Mouse (Mus musculus): ENCODE measurements around the gene Cry2.
A peak's percentile ranks its signal among the peaks of the same experiment; 100 is the strongest.

Cry2 gene

DNA sequence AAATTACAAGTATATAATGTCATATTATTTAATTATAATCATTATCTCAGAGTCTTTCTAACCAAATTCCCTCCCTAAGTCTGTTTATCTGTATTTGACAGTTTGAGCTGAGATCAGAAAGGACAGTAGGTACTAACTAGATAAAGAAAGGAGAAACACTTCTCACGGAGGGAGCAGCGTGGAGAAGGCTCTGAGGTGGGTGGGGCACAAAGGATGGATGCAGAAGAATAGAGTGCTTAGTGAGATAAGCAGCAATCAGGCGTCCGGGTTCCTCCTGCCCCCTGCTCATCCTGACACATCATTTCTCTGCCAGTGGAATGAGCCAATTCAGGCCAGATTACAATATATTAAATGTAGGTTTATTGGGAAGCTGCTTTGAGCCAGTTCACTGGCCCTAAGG is 10.5 kb upstream of the Cry2 start:
- DNase-seq, result no peak

DNA sequence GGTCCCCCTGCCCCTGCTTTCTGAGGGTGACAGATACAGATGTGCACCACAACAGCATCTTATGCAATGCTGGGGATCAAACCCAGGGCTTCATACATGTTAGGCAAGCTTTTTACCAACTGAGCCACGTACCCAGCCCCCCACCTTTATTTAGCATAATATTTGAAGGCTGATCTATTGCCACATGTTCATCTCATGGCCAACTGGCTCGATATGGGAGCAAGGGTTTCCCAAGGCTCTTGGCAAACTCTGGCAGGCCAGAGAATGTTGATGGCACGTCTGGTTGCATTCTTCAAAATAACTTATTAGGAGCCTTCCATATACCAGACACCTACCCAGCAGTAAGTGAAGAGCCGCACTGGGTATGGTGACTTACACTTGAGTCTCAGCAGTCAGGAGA is 9.5 kb upstream of the Cry2 start:
- DNase-seq, result no peak

DNA sequence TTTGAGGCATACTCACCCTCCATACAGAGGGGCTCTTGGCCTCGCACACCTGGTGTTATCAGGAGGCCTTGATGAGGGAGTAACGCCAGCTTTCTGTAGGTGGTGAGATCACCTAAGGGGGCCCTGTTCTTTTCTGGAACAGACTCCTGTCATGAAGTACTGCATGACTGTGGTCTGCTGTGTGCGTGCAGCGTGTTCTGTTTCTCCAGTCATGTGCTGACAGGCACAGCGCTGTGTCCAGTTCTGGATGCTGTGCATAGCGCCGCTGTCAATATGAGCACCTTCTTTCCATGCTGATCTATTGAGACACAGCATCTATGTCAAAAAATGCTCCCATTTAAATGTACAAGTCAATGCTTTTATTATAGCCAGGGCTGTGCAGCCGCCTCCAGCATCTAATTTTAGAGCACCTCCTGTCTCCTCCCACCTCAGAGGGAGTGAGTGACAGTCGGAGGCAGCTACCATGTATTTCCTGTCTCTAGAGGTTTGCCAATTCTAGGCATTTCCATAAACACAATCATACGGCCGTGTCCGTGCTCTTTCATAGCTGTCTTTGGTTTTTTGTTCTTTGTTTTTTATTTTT is 8.7 kb upstream of the Cry2 start:
- DNase-seq, result no peak

DNA sequence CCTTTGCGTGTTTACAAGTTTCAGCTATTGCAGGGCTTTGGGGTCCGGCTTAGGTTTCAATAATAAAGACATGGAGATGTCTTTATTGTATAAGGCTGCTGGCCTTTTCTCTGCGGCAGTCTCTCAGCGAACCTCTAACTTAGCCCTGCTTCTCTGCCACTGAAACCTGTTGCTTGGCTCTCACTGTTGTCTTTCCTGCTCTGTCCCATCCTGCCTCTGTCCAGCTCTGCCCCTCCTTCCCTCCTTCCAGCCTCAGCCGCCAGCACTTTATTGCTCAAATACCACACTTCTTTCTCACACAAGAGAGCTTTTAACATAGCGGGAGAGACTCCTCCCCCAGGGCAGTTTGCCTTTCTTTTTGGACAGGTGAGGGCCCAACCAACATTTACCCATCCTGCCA is 6.6 kb upstream of the Cry2 start:
- no peak for DNase-seq

DNA sequence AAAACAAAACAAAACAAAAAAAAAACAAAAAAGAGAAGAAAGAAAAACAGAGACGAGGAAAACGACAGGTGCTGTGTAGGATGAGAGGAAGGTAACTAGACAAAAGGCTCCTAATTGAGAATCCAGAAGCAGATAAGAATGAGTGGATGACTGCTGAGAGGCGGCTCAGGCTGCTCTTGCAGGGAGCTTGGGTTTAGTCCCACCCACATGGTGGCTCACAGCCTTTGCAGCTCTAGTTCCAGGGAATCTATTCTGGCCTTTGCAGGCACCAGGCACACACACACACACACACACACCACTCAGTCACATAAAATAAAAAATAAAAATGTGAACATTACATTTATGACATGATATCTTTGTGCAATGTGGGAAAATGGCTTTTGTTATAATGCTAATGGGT is 4.7 kb upstream of the Cry2 start:
- no peak for DNase-seq

DNA sequence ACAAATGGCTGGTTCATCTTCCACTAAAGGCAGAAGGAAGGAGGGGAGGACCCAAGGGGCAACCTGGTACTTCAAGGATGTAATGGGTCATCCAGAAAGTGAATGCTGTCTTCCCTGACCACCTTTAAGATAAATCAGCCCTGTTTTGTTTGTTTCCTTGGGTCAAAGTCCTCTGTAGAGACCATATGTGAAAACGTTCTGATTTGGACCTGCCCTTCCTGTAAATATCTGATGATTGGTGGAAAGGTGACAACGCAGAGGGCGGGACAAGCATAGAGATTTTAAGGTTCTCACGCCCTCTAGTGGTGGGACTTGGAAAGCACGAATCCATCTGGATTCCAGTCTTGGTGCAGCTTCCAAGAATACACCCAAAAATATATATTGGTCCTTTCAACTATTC is 4.0 kb upstream of the Cry2 start:
- peak; percentile 87 for DNase-seq

DNA sequence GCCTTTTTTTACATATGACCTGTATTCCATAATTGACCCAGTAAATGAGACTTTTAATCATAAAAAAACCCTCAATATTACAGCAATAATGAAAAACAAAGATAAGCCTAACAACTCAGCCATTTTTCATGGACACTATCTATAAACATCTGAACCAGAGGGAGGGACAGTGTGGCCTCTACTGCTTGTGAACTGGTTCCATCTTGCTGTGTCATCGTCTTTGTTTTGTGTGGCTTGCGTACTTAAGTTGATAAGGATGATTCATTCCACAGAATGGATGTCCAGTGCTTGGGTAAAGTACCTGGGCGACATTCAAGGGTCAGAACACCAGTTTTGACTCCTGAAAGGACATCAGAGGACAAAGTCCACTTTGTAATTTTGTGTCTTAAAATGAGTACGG is 3.5 kb upstream of the Cry2 start:
- no peak for DNase-seq

DNA sequence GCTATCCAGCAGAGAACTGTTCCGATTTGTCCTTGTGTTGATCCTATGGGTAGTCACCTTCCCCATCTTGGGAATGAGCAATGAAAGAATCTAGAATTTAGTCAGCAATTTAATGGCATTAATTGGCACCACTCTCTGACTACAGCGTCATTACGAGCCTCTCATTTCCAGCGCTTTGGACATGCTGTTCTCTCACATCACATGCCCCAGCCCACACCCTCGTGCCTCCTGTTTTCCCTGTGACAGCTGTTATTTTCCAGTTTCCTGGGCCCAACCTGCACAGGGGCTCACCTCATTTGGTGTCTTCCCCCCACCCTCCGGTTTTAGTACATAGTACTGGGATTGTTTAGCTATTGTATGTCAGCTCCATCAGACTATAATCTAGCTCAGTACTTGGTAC is 1.2 kb upstream of the Cry2 start:
- no peak for DNase-seq

DNA sequence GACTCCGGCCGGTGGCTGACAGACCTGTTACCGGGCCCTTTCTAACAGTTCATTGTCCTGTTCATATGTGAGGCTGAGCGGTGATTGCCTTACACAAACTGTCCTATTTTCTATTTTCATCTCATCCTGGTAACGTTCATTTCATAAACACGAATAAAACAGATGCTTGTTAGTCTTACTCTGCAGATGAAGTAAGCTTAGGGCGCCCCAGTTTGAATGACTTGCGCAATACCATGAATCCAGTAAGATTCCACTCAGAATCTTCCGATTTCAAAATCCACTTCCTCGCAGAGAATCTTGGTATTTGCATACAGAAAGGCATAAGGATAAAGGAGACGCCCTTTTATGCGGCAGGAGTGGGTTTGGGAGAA is 517 bp upstream of the Cry2 start:
- no peak for DNase-seq

DNA sequence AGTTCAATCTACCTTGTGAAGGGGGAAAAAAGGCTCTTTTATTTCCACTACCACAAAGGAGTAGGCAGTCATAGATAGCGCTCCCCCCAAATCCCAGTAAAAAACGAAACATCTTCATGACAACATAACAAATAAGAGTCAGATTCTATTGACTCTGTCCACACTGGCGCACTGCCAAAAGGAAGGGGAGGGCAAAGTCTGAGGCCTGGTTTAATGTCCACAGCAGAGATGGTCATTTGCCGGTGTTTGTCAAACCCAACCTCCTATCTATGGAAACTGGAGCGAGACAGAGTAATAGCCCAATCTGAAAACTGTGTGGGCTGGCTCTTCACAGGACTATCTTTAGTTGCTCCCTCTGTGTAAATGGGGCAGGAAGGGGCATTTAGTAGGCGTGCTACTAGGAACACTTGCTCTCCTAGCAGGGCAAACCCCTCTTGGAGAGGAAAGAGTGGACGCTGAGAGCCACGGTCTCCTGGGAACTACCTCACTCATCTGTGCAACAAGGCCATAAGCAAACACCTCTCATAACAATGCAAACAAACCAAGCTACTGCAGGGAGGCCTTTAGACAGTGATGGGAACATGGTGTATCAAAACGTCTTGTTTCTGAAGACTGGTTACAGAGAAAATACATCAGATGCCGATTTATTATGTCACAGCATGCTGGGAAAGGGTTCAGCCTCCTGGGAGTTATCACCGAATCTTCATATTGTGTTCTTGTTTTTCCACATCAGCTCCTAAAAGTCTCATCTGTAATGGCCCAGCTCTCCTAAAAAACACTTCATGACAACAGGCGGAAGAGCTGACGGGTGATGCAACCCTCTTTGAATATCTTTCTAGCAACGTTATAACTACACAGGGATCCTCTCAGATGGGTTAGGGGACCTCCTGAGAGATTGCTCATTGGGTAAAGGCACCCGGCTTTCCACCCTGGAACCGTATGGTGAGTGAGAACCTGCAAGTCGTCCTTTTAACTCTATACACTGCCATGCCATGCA is 1.2 kb downstream of the Cry2 start:
- peak; percentile 82 for DNase-seq

DNA sequence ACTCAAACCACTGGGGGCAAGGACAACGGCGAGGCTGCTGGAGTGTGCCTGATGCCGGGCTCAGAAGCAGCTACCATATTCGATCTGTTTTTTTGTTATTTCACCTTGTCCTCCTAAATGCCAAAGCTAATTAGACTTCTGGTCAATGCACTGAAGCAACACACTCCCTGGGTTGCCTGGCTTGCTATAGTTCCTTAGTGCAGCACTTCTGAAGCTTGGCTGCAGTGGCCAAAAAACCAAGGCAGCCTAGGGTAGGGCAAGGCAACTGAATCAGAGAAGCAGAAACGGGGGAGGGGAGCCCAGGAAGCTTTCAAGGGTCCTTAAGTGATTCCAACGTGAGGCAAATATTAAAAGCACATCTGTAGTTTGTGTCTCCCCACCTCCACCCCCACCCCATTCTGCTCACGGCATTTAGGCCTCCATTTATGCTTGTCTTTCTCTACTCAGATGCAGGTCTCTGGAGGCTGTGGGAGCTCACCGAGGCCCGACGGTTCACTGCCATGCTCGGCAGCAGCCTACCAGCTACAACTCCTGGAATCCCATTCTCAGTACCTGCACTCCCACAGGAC is 2.1 kb downstream of the Cry2 start:
- no peak for DNase-seq

DNA sequence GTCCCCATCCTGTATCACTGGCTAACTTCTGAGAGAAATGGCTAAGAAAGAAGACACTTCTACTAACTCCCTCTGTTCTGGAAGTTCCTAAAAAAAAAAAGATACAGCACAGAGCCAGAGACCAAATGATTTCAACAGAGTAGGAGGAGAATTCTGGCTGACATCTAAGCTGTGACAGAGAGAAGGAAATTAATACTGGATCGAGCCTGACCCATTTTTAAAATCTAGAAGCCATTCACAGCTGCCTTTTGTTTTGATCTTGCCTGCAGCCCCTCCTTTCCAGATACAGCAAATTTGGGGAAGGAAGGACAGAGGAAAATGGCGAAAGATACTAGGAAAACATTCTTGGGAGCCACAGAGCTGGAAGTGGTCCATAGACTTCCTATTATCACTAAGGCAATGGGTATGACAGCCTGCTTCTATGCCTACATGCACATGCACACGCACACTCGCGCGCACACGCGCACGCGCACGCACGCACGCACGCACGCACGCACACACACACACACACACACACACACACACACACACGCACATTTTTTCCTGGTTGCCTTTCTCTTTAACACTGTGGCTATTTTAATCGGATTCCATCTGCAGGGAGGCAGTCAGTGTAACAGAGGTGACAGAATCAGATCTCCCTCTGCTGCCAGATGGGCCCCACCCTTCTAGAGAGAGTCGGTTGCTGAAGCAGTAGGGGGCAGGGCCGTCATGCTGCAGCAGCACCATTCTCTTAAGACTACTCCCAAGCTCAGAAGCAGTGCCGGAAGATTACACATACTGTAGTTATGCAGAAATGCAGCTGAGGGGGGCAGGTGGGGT is 2.9 kb downstream of the Cry2 start:
- DNase-seq, result peak; percentile 67

DNA sequence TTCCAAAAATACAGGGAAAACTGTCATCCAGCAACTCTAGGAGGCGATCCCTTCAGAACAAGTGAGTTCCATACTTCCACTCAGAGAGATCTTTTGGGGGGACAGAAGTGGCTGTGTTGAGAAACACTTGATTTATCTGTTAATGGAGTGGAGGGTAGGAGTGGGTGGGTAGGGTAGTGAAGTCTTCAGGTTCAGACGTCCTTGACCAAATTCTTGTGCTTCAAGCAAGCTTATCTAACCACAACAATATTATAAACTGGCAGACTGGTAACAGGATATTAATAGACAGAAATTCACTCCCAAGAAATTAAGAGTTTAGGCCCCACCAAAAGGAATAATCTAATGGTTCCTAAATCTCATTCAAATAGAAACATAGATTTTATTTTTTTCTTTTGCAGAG is 3.8 kb downstream of the Cry2 start:
- DNase-seq, result no peak

DNA sequence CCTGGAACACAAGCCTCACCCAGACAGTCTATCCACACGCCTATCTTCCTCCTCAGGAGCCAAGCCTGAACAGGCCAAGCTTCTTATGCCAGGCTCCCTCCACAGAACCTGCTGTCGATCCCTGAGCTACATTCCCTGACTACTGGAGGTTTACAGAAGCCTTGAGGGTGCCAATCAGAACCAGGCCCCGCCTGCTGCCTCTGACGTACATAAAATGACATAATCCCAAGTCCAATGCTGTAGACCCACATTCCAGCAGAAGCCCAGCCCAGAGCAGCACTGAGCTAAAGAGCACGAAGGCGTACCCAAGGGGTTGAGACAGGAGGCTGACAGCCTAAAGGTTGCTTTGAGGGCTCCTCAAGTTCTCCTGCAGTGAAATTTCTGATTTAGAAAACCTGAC is 6.0 kb downstream of the Cry2 start:
- DNase-seq, result peak; percentile 82

DNA sequence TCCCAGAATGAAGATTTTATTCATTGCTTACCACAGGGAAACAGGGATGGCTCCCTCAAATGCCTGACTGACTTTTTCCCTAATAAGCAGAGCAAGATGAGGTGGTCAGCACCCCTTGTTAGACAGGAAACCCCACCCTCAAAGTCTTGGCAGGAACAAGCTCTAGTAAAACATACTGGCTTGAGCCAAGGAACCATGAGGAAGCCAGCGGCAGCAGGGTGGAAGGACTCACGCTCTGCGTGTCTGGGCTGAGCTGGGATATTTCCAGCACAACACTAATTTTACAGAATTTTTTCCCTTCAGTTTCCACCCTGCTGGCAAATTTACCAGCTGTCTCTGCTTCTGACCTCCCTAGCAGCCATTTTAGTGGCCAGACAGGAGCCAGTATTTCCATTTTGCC is 7.4 kb downstream of the Cry2 start:
- no peak for DNase-seq

DNA sequence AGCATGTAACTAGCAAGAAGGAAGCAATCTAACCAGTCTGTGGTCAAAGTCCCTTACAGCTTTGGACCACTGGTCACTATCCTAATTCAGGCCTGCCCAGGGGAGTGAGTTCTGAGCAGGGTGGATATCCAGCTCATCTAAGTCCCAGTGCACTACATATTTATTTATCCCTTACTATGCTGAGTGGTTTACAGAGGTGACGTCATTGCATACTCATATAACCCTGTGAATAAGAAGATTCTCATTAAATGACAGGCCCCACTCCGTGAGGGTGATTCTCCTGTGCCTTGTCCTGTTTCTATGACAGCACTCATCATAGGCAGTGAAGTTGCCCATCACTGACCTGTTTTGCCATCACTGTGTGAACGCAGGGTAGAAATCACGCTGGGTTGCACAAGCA is 8.5 kb downstream of the Cry2 start:
- DNase-seq, result no peak

DNA sequence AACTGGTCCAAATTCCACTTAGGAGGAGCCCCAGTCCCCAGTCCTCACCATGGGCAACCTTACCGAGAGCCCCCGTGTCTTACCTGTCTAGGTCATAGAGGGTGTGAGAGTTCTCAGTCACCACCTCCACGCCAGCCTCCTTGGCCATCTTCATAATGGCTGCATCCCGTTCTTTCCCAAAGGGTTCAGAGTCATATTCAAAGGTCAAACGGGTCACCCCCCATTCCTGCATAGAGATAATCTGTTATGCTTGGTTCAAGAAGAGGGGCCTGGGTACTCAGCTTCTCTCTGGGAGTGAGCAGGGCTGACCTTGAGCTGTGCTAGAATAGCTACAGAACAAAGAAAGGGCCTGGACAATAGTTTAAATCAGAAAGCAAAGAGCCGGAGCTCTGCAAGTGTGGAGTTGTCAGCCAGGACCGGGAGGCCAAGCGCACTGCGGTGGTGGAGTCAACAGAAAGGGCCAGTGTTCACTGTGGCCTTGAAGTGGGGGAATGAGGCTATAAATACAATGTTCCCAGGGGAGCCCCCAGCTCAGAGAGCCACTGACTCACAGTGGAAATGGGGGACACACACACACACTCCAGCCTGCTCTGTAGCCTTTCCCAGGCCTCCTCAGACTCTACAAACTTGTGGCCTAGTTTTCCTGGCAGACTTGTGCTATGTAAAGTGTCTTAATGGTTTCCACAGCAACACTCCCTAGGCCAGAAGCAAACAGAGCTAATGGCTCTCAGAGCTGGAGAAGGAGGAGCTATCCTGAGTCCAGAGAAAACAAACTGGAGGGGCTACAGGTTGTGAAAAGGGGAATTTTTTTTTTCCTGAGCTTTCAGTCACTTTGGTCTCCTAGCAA is 9.2 kb downstream of the Cry2 start:
- DNase-seq, result peak; percentile 61

DNA sequence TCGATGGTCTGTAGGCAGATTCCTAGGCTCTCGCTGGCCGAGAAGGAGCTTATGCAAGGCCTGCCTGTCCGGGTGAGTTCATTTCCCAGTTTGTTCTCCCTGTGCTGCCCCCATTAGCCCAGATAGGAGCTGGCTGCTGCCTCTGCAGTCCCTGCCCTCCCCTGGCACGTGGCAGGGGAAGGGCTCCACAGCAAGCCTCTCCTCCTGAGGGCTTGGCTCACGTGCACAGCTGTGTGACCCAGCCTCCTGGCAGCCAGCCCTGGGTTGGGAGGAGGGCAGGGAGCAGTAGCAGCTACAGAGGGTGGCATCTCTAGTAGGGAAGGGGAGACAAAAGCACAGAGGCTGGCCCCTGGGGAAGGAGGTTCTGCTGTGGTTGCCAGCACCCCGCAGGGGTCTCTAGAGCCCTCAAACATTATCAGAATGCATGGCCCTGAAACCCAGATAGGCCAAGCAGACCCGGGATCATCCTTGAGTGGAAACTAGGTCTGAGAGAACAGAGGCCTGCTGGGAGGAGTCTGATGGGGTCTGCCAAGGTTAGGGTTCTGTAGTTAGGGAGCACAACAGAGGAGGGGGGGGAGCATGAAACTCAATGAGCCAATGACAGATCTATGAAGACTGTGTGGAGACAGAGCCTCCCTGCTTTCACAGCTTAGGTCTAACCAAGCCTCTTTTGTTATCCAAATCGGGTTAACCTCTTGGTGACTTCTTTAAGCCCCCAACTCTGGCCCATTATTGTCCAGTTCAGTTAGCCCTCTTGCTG is 10.0 kb downstream of the Cry2 start:
- peak; percentile 96 for DNase-seq

DNA sequence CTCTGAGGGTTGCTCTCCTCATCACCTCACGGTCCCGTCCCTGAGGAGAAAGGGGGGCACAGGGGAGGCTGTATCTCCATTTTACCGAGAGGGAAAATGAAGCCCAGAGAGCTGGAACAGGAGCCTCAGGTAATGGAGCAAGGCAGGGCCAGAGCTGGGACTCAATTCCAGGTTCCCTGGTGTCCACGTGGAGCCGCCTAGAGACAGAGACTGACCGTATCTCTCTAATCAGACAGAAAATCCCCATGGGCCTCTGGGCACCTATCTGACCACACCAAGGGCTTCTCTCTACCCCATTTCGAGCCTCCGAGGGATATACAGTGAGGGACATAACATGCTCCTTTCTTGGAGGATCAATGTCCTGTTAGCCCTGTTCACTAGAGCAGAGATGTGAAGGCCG is 10.7 kb downstream of the Cry2 start:
- DNase-seq, result no peak

DNA sequence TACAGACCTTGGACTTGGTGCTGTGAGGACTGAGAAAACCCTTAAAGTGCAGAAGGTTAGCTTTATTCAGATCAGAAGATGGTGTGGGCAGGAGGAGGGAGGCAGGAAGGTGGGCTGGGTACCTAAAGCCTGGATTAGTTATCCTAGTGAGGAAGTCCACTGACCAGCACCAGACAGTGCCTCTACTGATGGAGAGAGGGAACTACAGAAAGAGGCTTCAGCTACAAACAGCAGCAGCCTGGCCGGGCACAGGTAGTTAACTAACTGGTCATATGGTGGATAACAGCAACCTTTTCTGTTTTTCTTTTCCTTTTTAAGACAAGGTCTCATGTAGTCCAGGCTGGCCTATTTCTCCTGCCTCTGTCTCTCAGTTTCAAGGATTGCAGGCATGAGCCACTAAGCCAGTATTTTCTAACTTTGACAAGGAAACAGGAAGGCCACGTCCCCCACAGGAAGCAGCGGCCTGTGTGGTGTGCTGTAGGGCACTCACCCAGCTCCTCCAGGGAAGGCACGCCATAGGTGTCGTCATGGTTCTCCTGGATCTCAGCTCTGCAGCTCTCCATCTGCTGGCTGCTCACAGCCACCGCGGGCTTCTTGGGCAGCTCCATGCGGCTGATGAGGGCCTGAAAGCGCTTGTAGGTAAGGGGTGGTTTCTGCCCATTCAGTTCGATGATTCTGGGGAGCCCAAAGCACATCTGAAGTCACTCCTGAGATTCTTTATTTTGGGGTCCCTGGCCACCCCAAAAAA is 11.3 kb downstream of the Cry2 start:
- DNase-seq, result no peak
